Mouse (Mus musculus) spleen, adult 2 months (tissue): ENCODE measurements at regions not wholly inside any gene's neighbourhood (a gene's known extent, or its start where the extent isn't known, plus 50 kb on each side); places are given as distances from the start of the nearest gene placed in this dataset.
"Not testable (repeated sequence)": the region's sequence is repeated elsewhere in the genome, so short reads cannot be mapped to it uniquely, and the experiment has no call there.

Experiments used
- DNase-seq, 2 experiments: peaks; one replicate each; pipeline versions ENCODE4 v3.0.0 to v3.0.0-alpha.2; 2012 to 2021; ENCODE audit warnings: low spot score in 2 of 2, low read depth in 1 of 2
- H3K27ac ChIP-seq: fragments of 200-500 bp; 2 replicates; pipeline ENCODE4 v1.5.1; 2012; ENCODE audit warnings: low read length, inconsistent platforms; ENCODE audit not compliant: insufficient read depth
- H3K27me3 ChIP-seq: fragments of 200-500 bp; 2 replicates; pipeline ENCODE4 v1.6.1; 2012; ENCODE audit warnings: mild to moderate bottlenecking, moderate library complexity, low read length, inconsistent platforms; ENCODE audit not compliant: control insufficient read depth, insufficient read depth
- H3K36me3 ChIP-seq: fragments of 200-500 bp; 2 replicates; pipeline ENCODE4 v1.6.1; 2012; ENCODE audit warnings: mild to moderate bottlenecking, low read length, inconsistent platforms; ENCODE audit not compliant: control insufficient read depth, insufficient read depth
- H3K4me1 ChIP-seq: fragments of 200-500 bp; 2 replicates; pipeline ENCODE4 v1.6.1; 2011; ENCODE audit warnings: inconsistent platforms; ENCODE audit not compliant: control insufficient read depth, insufficient read depth, insufficient read length
- H3K4me3 ChIP-seq: fragments of 200-500 bp; 2 replicates; pipeline ENCODE4 v1.5.1; 2011; ENCODE audit warnings: mild to moderate bottlenecking, inconsistent platforms; ENCODE audit not compliant: insufficient read depth, insufficient read length; ENCODE audit errors: extremely low read depth
- CTCF ChIP-seq: fragments of 200-500 bp; IDR thresholded peaks from 2 replicates; pipeline ENCODE4 v1.5.1; 2011; ENCODE audit warnings: mild to moderate bottlenecking, inconsistent platforms; ENCODE audit not compliant: insufficient read depth, insufficient read length, insufficient replicate concordance; ENCODE audit errors: extremely low read depth
- POLR2A ChIP-seq: fragments of 200-500 bp; IDR thresholded peaks from 2 replicates; pipeline ENCODE4 v1.6.1; 2011; ENCODE audit warnings: low read depth, low read length, inconsistent platforms
- WGBS: fragments of 180-500 bp; shearing (Covaris S2); methylation state at CpG from one replicate; pipeline ENCODE4 v1.1.7; 2018; 5-methylcytosine and 5-hydroxymethylcytosine counted together

GRCm38 (mm10) chr7:125167666-125168065, 276.8 kb upstream of the Kdm8 start:
- TF ChIP-seq POLR2A (no peak), CTCF (no peak)
- 80% methylated on average over 4 of the region's 4 CpGs for WGBS
- no peaks in the 10 kb centered on the region for H3K27me3 ChIP-seq

GRCm38 (mm10) chr7:125181548-125181947, 262.9 kb upstream of the Kdm8 start:
- no peaks in the 10 kb centered on the region for H3K4me1 ChIP-seq
- TF ChIP-seq CTCF (no peak), POLR2A (no peak)
- whole genome bisulfite sequencing = 58% methylated on average over 3 of the region's 3 CpGs
- no peak overlapping the region for H3K4me3 ChIP-seq
- no peak for DNase-seq
- no peaks in the 10 kb centered on the region for H3K36me3 ChIP-seq
- no peak overlapping the region for H3K27ac ChIP-seq
- no peaks in the 10 kb centered on the region for H3K27me3 ChIP-seq

More at GRCm38 (mm10) chr7:125167666-125168065, 276.8 kb upstream of the Kdm8 start:
- DNase-seq = no peak
- Histone ChIP-seq H3K4me3 (no peak overlapping the region), H3K4me1 (no peaks in the 10 kb centered on the region), H3K27ac (no peak overlapping the region), H3K36me3 (no peaks in the 10 kb centered on the region)

GRCm38 (mm10) chr7:125182266-125182665, 262.2 kb upstream of the Kdm8 start:
- Histone ChIP-seq H3K27ac (no peak overlapping the region), H3K4me3 (no peak overlapping the region), H3K36me3 (no peaks in the 10 kb centered on the region), H3K27me3 (no peaks in the 10 kb centered on the region), H3K4me1 (peaks cover 3% of the 10 kb centered on the region; the same call in 1 of the 2 replicates)
- 84% methylated on average over 4 of the region's 4 CpGs for WGBS
- TF ChIP-seq CTCF (no peak), POLR2A (no peak)
- no peak for DNase-seq

DNA sequence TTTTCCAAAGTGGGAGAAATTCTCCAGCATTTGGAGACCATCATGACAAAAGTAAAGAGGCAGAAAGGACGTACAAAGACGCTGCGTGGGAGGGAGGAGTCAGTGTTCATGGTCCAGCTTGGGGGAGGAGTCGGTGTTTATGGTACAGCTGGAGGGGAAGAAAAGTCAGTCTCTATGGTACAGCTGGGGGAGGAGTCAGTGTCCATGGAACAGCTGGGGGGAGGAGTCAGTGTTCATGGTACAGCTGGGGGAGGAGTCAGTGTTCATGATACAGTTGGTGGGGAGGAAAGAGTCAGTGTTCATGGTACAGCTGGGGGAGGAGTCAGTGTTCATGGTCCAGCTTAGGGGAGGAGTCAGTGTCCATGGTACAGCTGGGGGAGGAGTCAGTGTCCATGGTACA, 261.5 kb upstream of the Kdm8 start:
- H3K27ac ChIP-seq, H3K27me3 ChIP-seq: not testable (repeated sequence)

DNA sequence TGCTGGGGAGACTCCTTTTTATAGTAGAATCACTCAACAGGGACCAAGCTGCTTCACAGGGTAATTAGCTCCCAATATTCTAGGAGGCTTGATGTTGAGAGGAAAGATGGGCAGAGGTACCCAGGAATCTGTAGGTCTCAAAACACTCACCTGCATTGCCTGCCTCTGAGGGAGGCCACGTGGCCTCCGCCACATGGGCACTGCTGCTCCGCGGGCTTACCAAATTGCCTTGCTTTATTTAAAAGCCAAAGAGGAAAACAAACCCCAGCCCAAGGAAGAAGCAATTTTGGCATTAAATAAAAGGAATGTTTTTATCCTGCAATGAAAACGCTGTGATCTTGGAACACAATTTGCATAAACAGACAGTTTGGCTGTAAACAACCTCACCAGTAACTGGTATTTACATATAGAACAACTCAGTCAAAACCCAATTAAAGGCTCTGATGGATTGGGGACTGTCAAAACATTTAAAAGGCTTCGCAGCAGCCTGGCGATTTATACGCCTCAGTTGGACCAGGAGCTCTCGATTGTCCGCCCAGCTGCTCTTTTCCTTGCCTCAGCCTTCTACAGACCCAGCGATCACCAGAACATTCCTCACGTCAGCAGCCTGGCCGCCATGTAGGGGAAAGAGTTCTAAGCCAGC, 259.3 kb upstream of the Kdm8 start:
- H3K27ac ChIP-seq = no peak overlapping the region
- no peaks in the 10 kb centered on the region for H3K36me3 ChIP-seq
- H3K27me3 ChIP-seq = no peaks in the 10 kb centered on the region
- no peak for TF ChIP-seq CTCF
- no peak for TF ChIP-seq POLR2A
- no peak overlapping the region for H3K4me3 ChIP-seq
- no peak for DNase-seq
- WGBS = 91% methylated on average over 13 of the region's 13 CpGs
- H3K4me1 ChIP-seq = peaks cover 6% of the 10 kb centered on the region; the same call in 1 of the 2 replicates

More for the DNA sequence above, 261.5 kb upstream of the Kdm8 start:
- H3K36me3 ChIP-seq, DNase-seq, H3K4me3 ChIP-seq, H3K4me1 ChIP-seq: not testable (repeated sequence)
- WGBS = 86% methylated on average over 4 of the region's 4 CpGs

DNA sequence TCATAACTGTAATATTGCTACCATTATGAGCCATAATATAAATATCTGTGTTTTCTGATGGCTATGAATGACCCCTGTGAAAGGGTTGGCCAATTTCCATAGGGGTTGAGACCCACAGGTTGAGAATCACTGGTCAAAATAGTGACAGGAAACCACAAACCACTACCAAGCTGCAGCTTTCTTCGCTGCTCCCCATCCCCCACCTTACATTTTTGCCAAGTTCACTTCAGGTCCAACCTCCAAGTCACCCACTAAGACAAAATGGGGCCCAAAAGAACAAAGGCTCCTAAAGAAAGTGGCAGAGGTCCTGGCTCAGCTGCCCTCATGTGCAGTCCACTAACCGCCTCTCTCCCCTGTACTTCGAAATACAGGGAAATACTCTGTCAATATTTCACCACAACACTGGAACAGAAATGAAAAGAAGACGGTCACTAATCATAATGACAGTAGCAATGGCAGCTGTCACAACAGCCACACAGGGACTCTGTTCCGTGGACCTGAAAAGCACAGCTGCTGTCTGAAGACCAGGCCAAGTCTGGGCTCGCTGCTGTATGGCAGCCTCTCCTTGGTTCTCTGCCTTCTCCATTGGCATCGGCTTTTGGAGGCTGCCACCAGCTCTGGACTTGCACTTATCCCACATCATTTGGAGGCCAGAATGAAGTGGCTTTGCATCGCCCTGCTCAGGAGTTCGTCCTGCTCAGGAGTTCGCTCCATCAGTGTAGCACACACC, 257.3 kb upstream of the Kdm8 start:
- TF ChIP-seq CTCF = no peak
- TF ChIP-seq POLR2A = no peak
- H3K4me1 ChIP-seq = peaks cover 6% of the 10 kb centered on the region; the same call in 1 of the 2 replicates
- H3K27ac ChIP-seq = no peak overlapping the region
- H3K27me3 ChIP-seq = no peaks in the 10 kb centered on the region
- H3K4me3 ChIP-seq = no peak overlapping the region
- H3K36me3 ChIP-seq = no peaks in the 10 kb centered on the region
- DNase-seq = no peak
- 66% methylated on average over 10 of the region's 10 CpGs for WGBS

GRCm38 (mm10) chr7:125188986-125189385, 255.5 kb upstream of the Kdm8 start:
- Histone ChIP-seq H3K27me3 (no peaks in the 10 kb centered on the region), H3K36me3 (no peaks in the 10 kb centered on the region), H3K4me1 (peaks cover 6% of the 10 kb centered on the region; the same call in 1 of the 2 replicates), H3K4me3 (no peak overlapping the region), H3K27ac (no peak overlapping the region)
- TF ChIP-seq POLR2A (no peak), CTCF (no peak)
- no peak for DNase-seq
- WGBS = 84% methylated on average over 5 of the region's 5 CpGs
